Mouse (Mus musculus) cerebellum, adult 8-10 months (tissue): ENCODE data around the gene Zswim3.

Experiments used
- DNase-seq: peaks from one replicate; pipeline ENCODE4 v3.0.0; 2022

Gene Zswim3

DNA sequence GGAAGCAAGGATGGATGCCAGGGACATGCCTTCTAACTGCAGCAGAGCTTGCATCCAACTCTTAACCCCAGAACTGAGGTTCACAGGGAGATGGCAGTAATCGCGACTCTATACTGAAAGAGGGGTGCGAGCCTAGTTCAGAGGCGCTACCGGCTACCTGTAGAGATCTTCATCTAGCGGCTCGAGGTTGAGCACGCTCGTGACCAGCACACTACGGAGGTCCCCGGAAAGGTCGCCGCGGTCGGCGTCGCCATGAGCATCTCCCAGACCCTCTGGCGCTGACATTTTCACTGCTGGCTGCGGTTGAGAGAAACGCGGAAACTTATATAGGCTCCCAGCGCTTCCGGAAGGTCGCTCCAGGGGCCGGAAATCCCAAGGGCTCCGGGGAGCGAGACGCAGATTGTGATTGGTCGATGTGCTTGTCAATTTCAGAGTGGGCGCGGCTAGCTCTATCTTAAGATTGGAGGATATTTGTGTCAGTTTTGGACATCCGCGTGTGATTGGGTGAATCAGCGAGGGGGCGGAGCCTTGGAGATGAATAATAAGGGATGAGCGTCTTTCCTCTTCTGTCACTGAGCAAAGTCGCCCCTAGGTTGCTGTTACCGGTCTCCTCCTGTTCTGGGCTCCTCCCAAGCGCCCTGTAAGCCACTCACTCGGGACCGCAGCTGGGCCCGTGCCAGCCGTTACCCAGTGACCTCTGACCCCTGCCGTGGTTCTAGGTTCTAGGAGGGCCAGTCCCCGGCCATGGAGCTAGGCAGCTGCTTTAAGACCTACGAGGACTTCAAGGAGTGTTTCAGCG is at the start of gene Zswim3, which contains the start of gene Acot8:
Gene Zswim3, plus strand, starts transcription at position 566 of the 799 bp plus-strand sequence.
Gene Acot8, minus strand, starts transcription at position 350 of the 799 bp plus-strand sequence.
- DNase-seq = peak; percentile 99

DNA sequence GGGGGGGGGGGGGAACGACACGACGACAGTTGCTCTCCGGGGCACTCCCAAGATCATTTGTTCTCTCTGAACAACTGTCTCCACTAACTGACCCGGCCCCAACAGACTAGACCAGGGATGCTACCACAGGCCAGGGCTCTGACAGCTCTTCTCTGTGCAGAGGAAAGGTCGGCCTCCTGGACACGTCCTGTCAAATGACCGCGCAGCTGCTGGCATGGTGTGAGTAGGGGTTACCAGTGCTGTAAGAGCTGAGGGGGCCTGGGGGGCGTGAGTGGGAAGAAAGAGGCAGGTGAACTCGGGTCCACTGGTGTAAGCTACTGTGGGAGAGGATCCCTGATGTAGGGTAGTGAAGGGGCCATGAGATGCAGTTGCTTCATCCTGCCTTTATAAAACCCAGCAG is 47.1 kb upstream of the Zswim3 start:
- no peak for DNase-seq

DNA sequence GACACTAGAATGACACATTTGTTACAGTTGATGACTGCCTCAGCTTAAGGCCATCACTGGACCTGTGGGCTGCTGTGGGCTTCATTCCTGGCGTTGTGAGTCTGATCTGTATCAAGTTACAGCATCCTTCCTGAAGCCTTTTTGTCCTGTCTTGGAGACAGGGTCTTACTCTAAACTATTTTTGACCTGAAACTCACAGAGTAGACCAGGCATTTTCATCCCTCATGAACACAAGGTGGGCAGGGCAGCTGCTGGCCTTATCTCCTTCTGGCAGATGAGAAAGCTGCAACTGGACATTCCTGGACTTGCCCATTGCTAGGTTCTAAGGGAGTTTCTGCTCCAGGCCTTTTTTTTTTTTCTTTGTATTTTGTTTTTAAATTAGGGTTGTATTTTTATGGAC is 46.2 kb upstream of the Zswim3 start:
- no peak for DNase-seq

DNA sequence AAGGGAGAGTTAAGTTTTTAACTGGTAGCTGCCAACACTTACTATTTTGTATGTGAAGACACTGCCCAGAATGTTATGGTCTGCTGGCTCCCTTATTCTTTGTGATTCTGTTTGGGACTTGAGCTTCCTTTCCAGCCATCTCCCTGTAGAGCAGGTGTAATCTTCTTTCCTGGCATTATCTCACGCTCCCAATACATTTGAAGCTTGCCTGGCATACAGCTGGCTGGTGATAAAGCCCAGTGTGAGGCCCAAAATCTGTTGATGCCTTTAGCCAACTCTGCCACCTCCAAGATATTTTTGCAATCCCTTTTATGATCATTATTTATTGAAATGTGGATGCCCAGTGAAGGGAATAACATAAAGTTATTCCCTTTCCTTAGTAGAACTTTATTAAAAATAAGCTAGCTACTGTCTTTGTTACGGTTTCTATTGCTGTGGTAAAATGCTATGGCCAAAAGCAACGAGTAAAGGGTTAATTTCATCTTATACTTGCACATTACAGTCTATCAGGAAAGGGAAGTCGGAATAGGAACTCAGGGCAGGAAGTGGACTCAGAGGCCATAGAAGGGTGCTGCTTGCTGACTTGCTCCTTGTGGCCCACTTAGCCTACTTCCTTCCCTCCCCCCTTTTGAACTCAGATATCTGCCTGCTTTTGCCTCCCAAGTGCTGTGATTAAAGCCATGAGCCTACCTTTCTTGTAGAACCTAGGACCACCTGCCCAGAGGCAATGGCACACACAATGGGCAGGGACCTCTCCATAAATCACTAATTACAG is 44.7 kb upstream of the Zswim3 start:
- DNase-seq = no peak

DNA sequence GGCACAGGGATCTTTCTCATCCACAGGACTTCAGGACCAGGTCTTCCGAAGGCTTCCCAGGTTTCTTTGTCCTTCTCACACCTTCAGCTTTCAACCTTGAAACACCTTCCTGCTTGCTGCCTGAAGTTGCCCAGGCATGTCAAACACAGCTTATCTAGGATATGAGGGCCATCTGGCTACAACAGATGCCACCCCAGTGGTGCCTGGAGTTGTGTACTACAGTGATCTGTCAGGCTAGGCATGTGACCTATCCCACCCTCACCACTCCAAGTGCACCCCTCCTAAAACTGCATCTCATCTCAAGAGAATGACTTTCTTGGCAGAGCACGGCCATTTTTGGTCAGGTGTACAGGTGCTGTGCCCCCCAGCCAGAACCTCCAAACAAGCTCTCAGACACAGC is 43.4 kb upstream of the Zswim3 start:
- no peak for DNase-seq

DNA sequence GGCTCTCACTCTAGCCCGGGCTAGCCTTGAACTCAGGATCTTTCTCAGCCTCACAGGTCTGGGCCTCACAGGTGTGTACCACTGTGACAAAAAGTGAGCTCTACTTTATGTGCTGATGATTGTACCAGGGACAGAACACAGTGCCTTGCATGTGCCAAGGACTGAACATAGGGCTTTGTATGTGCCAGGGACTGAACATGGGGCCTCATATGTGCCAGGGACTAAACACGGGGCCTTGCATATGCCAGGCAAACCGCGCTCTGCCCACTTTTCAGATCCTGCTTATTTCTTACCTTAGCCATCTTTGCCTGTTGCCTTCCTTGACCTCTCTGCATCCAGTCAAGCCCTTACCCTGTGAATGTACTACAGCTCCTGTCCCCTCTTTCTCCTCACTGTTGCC is 42.9 kb upstream of the Zswim3 start:
- DNase-seq = no peak

DNA sequence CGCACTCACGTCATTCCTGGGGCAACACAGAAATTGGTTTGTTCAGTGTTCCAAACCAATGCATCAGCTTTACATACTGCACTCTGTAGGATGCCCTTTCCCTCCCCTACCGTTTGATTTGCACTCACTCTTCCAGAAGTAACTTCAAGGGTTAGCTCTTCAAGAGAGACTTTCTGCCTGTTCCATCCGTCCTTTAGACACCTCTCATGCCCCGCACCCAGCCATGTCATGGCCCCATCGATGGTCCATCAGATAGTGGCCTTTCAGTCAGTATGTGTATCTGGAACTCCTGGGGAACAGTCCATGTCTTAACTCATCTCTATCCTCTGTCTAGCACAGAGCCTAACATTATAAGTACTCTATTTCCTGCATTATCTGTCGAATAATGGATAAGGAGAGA is 42.3 kb upstream of the Zswim3 start:
- no peak for DNase-seq

DNA sequence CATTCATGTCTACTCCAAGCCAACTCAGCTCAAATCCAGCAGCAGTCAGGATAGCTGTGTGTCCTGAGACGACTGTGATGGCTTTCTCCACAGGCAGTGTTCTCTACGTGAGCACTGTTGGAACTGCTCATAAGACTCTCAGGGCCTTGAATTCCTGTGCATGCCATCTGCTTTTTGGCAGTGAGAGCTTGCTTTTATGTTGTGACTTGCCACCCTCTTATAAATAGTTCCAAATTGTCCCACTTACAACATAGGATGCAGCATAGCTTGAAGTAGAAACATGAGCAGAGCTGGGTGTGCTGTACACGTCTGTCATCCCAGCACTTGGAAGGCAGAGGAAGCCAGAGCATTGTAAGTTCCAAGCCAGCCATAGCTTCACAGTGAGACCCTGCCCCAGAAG is 39.1 kb upstream of the Zswim3 start:
- DNase-seq = no peak

DNA sequence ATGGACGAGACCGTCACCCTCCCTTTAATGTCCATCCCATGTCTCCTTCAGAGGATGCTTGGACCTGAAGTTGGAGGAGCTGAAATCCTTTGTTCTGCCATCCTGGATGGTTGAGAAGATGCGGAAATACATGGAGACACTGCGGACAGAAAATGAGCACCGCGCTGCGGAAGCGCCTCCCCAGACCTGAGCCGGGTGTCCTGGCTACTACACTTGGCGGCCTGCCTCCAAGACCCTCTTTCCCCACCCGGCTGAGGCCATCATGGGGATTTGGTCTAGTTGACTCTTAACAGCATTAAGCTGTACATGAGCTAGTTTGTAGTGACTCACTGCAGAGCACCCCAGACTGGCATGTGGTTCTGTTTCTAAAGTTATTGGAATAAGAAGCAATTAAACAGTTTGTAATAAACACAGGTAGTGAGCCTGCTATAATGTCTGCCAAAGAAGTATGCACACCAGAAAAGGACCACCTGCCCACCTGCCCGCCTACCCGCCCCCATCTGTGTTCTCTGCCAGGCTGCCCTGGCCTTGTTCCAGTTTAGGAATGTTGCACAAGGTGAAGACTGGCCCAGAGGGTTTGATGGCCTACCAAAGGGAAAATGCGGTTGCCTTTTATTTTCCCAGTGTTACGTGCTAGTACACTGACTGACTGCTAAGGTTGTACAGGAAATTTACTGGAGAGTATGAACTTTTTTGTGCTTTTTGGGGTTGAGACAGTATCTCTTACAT is 36.9 kb upstream of the Zswim3 start:
- DNase-seq = no peak

DNA sequence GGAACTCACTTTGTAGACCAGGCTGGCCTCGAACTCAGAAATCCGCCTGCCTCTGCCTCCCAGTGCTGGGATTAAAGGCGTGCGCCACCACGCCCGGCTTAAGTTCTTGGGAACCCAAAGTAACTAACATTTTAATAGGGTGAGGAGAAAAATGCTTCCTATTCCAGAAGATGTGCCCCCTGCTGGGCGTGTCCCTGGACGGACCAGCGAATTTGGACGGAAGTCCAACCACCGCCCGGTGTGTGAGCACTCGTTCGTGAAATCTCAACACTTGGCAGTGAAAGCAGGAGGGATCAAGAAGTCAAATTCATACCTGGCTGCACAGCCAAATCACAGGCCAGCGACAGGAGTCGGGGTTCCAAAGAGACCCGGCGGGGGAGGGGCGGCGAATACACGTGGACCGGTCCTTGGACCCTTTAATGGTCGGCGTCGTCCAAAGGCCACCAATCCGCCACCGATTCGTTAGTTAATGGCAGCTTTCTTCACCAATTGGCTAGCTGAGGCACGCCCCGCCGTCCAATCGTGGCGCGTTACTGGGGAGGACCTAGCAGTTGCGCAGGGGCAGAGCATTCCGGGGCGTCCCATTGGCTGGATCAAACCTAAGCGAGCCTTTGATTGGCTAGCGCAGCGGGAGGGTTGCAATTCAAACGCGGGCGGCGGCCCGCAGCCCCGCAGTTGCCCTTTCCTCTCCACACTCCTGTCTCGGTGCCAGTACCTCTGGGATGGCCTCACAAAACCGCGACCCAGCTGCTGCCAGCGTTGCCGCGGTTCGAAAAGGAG is 35.5 kb upstream of the Zswim3 start, which contains the start of gene Ube2c:
Gene Ube2c, plus strand, starts transcription at position 641 of the 780 bp plus-strand sequence.
- DNase-seq = peak; percentile 97

DNA sequence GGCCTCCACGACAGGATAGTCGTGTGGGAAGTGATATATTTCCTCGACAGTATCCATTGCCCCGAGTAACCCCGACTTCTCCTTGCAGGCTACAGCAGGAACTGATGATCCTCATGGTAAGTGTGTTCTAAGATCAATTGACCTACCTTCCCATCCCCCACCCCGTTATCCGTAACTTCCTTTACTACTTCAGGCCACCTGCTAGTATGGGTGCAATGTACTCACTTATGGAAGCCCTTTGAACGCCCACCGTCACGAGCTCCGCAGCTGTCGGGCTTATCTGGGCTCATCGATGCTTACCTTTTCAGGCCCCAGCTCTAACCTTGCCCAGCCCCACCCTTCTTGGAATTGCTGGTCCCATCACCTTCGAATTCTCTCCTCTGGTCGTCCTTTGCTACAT is 34.6 kb upstream of the Zswim3 start:
- DNase-seq = no peak

DNA sequence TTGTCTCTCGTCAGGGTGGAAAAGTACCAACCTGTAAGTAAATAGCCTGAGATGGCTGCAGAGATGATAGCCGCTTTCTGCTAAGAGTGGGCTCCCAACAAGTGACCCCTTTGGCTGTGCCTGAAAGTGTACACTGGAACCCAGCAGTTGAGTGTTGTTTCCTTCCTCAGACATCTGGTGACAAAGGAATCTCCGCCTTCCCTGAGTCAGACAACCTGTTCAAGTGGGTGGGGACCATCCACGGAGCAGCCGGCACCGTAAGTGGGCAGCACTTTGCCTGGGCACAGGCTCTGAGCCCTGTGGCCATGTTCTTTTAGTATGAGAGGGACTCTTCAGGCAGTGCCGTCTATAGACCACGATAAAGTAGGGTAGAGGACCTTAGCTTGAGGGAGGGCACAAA is 33.8 kb upstream of the Zswim3 start:
- DNase-seq = no peak

DNA sequence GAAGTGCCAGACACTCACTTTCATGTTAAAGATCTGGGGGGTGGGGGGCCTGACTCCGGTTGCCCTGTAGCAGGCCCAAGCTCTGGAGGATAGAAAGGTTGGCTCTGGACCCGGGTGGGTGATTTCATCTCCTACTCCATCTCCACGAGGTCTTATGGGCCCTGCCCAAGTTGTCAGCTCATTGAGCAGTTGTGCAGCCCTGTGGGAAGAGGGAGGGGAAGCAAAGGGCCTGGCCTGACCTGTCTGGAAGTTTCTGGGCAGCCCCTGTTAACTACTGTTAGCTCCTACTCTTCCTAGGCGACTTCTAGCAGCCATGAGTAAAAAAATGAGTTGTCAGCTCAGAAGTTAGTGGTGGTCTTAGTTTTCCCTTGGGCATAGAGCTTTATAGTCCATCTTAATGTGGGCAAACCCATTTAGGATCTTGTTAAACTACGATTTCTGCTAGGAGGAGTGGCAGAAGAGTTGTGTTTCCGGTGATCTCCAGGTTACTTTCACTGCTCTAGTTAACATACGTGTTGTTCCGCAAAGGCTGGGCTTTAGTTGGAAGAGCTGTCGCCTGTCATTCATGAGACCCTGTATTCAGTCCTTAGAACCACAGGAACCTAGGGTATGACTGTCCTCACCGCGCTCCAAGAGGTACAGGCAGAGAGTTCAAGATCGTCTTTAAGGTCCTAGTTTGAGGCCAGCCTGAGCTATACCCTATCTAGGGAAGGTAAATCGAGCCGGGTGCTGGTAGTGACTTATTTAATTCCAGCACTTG is 31.5 kb upstream of the Zswim3 start:
- no peak for DNase-seq

DNA sequence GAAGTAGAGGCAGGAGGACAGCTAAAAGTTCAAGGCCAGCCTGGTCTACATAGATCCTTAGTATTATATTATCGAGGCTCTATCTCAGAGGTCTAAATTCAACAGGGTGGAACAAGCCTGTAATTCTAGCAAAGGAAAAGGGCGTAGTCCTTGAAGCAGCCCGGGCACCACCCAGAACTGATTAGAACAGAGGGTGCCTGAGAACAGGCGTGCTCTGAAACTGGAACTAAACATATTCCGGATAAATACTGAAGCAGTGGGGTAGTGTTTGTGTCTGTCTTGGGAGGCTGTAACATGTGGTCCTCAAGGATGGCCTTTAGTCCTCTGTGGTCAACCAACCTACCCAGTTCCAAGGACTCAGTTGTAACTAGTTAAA is 30.9 kb upstream of the Zswim3 start:
- no peak for DNase-seq

DNA sequence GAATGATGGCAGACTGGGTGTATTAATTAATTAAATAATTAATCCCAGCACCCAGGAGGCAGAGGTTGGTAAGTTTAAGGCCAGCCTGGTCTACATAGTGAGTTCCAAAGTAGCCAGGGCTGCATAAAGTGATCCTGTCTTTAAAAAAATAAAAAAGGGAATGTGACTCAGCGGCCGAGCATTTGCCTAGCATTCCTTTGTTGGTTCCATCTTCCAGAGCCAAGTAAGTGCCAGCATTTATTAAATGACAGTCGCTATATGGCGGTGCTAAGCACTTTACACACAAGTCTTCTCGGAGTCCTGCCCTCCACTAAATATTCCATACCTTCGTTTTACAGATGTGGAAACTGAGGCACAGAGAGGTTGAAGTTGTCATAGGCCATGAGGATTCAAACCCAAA is 28.8 kb upstream of the Zswim3 start:
- DNase-seq = no peak

DNA sequence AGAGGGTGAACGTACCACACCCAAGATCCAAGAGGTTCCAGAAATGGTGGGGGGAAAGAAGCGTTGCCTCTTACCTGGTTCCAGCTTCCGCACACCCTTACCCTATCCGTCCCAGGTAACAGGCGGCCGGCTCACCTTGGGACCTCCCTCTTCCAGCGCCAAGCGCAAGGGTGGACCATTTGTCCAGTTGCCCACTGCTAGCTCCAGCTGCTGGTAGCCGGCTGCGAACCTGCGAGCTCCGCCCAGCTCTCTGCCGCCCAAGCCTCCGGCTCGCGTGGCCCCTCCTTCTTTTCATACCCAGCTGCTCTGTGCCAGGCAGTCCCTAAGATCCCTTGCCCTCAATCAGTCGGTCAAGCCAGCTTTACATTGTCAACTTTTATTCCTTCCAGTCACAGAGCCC is 28.1 kb upstream of the Zswim3 start:
- no peak for DNase-seq

DNA sequence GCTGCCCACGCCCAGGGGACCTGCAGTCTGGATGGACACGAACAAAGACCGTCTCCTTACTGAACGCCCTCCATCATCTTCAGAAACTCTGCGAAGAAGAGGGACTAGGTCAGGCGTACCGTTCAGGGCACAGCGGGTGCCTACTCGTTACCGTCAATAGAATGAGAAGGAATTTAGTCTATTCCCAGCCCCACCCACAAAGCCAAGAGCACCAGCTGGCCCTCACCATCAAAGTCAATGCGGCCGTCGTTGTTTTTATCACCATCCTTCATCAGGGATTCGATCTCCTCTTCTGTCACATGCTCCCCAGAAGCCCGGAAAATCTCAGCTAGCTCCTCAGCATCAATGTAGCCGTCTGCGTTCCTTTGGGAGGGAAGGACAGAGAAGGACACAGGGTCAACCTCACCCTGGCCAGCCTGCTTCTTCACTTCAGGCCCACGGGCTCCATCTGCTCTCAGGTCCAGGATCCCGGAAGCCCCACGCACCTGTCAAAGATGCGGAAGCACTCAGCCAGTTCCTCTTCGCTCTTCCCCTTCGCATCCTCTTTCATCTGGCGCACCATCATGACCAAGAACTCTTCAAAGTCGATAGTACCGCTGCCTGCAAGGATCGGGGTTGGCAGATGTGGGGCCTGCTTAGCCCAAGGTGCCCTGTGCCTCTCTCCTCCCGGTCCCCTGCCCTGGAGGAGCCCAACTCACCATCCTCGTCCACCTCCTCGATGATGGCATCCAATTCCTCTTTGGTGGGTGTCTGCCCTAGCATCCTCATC is 27.5 kb upstream of the Zswim3 start:
- no peak for DNase-seq

DNA sequence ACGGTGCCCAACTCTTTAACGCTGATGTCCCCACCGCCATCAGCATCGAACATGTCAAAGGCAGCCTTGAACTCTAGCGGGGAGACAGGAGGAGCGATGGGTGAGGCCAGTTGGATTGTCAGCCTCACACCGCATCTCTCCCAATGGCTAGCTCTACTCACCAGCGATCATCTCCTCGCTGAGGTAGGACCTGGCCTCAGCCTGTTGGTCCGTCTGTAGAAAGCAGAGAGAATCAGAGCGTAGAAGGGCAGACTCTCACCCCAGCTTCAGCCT is 26.9 kb upstream of the Zswim3 start:
- DNase-seq = no peak

DNA sequence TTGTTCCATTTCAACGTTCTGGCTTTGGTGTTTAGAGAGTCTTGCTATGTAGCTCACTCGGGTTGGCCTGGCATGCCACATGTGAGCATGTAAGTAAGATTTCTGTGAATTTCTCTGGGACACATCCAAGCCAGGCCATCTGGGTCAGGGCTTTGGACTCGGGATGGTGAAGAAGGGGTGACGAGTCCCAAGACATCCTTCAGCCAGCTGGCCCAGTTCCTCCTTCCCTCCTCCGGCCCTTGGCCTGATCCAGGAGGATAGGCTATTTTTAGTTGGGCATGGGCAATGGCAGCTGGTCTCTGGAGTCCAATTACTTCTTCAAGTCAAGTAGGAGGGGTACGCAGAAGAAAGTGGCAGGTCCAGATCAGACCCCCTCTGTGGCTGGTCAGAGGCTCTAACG is 26.1 kb upstream of the Zswim3 start:
- DNase-seq = no peak

DNA sequence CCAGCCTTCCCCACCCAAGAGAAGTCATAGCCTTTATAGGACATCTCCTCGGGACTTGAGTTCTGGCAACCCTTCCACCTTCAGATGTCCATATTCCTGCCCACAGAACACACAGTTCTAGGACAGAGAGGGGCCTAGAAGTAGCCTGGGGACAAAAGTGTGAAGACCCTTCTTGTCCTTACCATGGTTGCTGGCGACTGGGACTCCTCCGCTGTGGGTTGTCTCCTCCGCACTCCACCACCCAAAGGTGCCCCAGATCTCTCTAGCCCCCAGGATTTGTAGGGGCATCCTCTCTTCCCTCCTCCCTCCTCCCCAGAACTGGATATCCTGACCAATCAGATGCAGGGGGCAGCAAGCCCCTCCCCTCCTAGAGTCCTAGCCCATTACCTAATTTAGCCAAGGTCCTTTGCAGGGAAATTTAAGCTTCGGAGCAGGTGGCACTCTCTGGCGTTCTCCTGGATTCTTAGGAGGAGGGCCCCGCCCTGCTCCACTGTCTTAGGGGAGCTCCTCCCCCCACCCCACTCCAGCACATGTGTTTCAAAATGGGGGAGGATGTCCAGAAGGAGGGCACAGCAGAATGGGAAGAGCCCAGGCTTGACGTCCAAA is 25.3 kb upstream of the Zswim3 start, which contains the start of gene Tnnc2:
Gene Tnnc2, minus strand, starts transcription at position 487 of the 606 bp plus-strand sequence.
- DNase-seq = no peak

DNA sequence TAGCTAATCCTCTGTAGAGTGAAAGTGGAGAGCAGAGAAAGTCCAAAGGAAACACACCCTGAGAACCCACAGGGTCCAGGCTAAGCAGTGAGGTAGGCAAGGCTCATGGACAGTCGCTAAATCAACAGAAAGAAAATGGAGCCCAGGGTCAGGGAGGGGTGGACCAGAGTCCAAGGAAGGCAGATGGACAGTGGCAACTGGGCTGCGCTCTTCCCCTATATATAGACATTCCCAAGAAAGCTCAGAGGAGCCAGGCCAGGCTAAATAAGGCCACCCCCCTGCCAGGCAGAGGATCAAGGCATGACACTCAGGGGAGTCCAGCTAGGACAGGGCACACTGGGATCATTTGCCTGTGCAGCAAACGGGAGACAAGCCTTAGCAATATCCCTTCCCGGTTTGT is 23.0 kb upstream of the Zswim3 start:
- no peak for DNase-seq
